Mouse (Mus musculus) liver, embryonic 12.5 days (tissue): ENCODE data around the gene Tifa. TPM values are rescaled to one million over a fixed set of nuclear protein-coding genes. Genes with fewer than 3 reads are reported as not detected.

ENCODE experiments used
- ATAC-seq: fragments of 200-750 bp; cut with Nextera tagmentation; 2 replicates; pipeline ENCODE4 v1.8.0; 2017; ENCODE audit warnings: moderate number of reproducible peaks, mild to moderate bottlenecking, moderate library complexity
- H3K27ac ChIP-seq: fragments of 300-500 bp; sonication (generic); 2 replicates; pipeline ENCODE4 v1.5.1; 2016; ENCODE audit warnings: mild to moderate bottlenecking
- H3K27me3 ChIP-seq: fragments of 300-500 bp; sonication (generic); replicated peaks from 2 replicates; pipeline ENCODE4 v1.6.1; 2016; ENCODE audit warnings: mild to moderate bottlenecking, moderate library complexity
- H3K36me3 ChIP-seq: fragments of 300-500 bp; sonication (generic); 2 replicates; pipeline ENCODE4 v1.6.1; 2016; ENCODE audit warnings: mild to moderate bottlenecking, moderate library complexity
- H3K4me1 ChIP-seq: fragments of 300-500 bp; sonication (generic); 2 replicates; pipeline ENCODE4 v1.6.1; 2016
- H3K4me2 ChIP-seq: fragments of 300-500 bp; sonication (generic); 2 replicates; pipeline ENCODE4 v1.6.1; 2016; ENCODE audit warnings: mild to moderate bottlenecking, moderate library complexity
- H3K4me3 ChIP-seq: fragments of 300-500 bp; sonication (generic); 2 replicates; pipeline ENCODE4 v1.5.1; 2016; ENCODE audit warnings: mild to moderate bottlenecking, moderate library complexity
- H3K9ac ChIP-seq: fragments of 300-500 bp; sonication (generic); 2 replicates; pipeline ENCODE4 v1.6.1; 2016; ENCODE audit warnings: mild to moderate bottlenecking, moderate library complexity
- H3K9me3 ChIP-seq: fragments of 300-500 bp; sonication (generic); replicated peaks from 2 replicates; pipeline ENCODE4 v1.6.1; 2016; ENCODE audit warnings: mild to moderate bottlenecking, moderate library complexity
- WGBS: fragments of 180-500 bp; shearing (Covaris S2); methylation state at CpG from one replicate; pipeline ENCODE4 v1.1.7; 2016; ENCODE audit not compliant: insufficient replicate concordance; 5-methylcytosine and 5-hydroxymethylcytosine counted together
- polyA plus RNA-seq: library from polyadenylated mRNA; unstranded; fragments of >200 nt; fragmentation: Nextera tagmentation; extraction: Ambion mirVana; gene quantifications from 2 replicates; pipeline ENCODE4 v1.2.1, GENCODE M21; 2016

The Tifa gene
- polyA plus RNA-seq, 1 experiment from 2014 or later, result 13.7 TPM

GRCm38 (mm10) chr3:127831079-127831478 lies 41.5 kb downstream of the Tifa start:
- Histone ChIP-seq H3K9me3 (no peaks in the 10 kb centered on the region), H3K36me3 (peaks cover 46% of the 10 kb centered on the region), H3K4me2 (no peak overlapping the region), H3K27ac (no peak overlapping the region), H3K9ac (no peak overlapping the region), H3K4me3 (no peak overlapping the region), H3K4me1 (peaks cover 26% of the 10 kb centered on the region), H3K27me3 (no peaks in the 10 kb centered on the region)
- 46% methylated on average over 6 of the region's 6 CpGs for WGBS
- ATAC-seq, result no peak

DNA sequence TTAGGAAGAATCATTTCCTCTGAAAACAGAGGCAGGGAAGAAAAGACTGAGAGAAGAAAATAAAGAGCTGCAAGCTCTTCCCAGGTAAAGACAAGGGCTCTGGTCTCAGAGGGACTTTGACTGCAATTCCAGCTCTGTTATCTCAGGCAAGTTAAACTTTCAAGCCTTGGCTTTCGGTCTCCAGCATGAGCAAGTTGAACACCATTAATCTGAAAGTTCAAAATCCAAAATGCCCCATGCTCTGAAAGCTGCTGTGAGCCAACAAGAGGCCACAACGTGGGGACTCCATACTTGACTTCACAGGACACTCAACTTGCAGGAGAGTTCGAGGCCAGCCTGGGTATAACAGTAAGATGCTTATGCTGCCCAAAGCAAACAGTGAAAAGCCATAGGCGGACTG lies 44.4 kb downstream of the Tifa start:
- 75% methylated on average over 4 of the region's 4 CpGs for WGBS
- no peak overlapping the region for H3K27ac ChIP-seq
- no peaks in the 10 kb centered on the region for H3K9me3 ChIP-seq
- no peak overlapping the region for H3K4me2 ChIP-seq
- H3K4me3 ChIP-seq, result no peak overlapping the region
- ATAC-seq, result no peak
- no peak overlapping the region for H3K9ac ChIP-seq
- peaks cover 46% of the 10 kb centered on the region for H3K4me1 ChIP-seq
- H3K36me3 ChIP-seq, result peaks cover 38% of the 10 kb centered on the region
- no peaks in the 10 kb centered on the region for H3K27me3 ChIP-seq

DNA sequence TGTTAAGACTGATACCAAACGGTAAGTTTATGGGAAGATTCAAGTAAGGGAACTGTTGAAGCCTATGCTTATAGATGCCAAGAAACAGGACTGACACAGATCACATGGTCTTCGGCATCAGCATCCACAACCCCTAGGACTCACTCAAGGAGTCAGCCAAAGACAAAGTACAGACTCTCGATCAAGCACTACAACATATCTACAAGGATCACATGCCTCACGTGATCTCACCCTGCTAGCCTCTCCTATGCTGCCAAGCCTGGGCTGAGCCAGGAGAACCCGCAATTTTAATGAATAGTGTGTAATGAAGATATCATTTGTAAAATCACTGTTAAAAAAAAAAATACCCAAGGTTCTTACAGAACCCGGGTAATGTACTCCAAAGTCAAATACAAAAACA lies 46.0 kb downstream of the Tifa start:
- Histone ChIP-seq H3K9ac (no peak overlapping the region), H3K4me1 (peaks cover 49% of the 10 kb centered on the region), H3K27me3 (no peaks in the 10 kb centered on the region), H3K4me2 (peak overlapping the region; percentile 85), H3K36me3 (peaks cover 34% of the 10 kb centered on the region), H3K4me3 (peak overlapping the region; percentile 95), H3K9me3 (no peaks in the 10 kb centered on the region), H3K27ac (no peak overlapping the region)
- WGBS, result 60% methylated on average over 6 of the region's 6 CpGs
- ATAC-seq, result no peak

- H3K4me2 ChIP-seq, result peak overlapping the region; percentile 85
- H3K4me1 ChIP-seq, result peaks cover 44% of the 10 kb centered on the region
- peak overlapping the region; percentile 95 for H3K4me3 ChIP-seq
- ATAC-seq, result peak; percentile 55
- H3K27ac ChIP-seq, result peak overlapping the region; percentile 97
- H3K27me3 ChIP-seq, result 0 out of 2 replicates have a peak, but pooled peaks cover 3% of the 10 kb centered on the region
- H3K9me3 ChIP-seq, result no peaks in the 10 kb centered on the region
- peak overlapping the region; percentile 92 for H3K9ac ChIP-seq
- peaks cover 24% of the 10 kb centered on the region for H3K36me3 ChIP-seq
- WGBS, result 1% methylated on average over 17 of the region's 17 CpGs
Observed at GRCm38 (mm10) chr3:127836798-127837153, 47.2 kb downstream of the Tifa start.

DNA sequence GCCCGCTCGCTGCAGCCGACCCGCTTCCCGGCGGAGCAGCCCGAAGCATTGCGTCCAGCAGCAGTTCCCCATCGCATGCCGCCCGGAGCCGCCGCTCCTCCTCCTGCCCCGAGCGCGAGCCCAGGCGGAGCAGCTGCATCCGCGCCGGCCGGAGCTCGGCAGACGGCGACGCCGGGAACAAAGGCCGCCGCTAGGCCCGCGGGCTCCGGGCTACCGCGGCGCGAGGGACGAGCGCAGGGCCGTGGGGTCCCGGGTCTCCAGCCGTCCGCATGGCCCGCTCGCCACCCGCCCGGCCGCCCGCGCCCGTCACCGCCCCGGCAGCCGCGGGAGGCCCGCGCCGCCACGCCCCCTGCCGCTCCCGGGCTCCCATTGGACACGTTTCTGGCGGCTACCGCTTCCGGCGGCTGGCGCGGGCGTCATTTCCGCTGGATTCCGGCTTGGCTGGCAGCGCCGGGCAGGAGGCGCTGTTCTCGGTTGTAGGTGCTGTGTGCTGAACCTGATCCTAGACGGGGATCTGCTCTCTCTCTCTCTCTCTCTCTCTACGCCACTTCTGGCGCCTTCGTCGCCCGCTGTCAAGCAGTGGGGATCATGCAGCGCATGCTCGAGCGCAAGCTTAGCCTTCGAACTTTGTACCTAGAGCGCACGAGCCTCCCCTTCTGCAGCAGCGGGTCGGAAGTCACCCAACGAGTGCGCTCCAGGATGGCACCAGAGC lies 47.7 kb downstream of the Tifa start, which contains the start of gene Ap1ar:
Gene Ap1ar, minus strand, starts transcription at position 370 of the 712 bp plus-strand sequence.
- Histone ChIP-seq H3K4me2 (peak within 1 kb of the TSS; percentile 85), H3K9me3 (no peaks in the 10 kb centered on the region), H3K27me3 (peaks cover 3% of the 10 kb centered on the region; the same call in 1 of the 2 replicates), H3K9ac (peak within 1 kb of the TSS; percentile 92), H3K4me3 (peak within 1 kb of the TSS; percentile 95), H3K36me3 (peaks cover 20% of the 10 kb centered on the region), H3K4me1 (peaks cover 44% of the 10 kb centered on the region), H3K27ac (peak within 1 kb of the TSS; percentile 97)
- peak; percentile 95 for ATAC-seq
- under 1% methylated on average over 72 of the region's 89 CpGs for WGBS

GRCm38 (mm10) chr3:127837972-127838644 lies 48.5 kb downstream of the Tifa start:
- Histone ChIP-seq H3K9me3 (no peaks in the 10 kb centered on the region), H3K27ac (peak overlapping the region; percentile 97), H3K27me3 (peaks cover 3% of the 10 kb centered on the region; the same call in 1 of the 2 replicates), H3K4me3 (peak overlapping the region; percentile 95), H3K4me2 (peak overlapping the region; percentile 85), H3K36me3 (peaks cover 12% of the 10 kb centered on the region), H3K4me1 (peaks cover 47% of the 10 kb centered on the region), H3K9ac (peak overlapping the region; percentile 92)
- 21% methylated on average over 8 of the region's 8 CpGs for WGBS
- ATAC-seq, result peak; percentile 10; the same call in 1 of the 2 replicates

DNA sequence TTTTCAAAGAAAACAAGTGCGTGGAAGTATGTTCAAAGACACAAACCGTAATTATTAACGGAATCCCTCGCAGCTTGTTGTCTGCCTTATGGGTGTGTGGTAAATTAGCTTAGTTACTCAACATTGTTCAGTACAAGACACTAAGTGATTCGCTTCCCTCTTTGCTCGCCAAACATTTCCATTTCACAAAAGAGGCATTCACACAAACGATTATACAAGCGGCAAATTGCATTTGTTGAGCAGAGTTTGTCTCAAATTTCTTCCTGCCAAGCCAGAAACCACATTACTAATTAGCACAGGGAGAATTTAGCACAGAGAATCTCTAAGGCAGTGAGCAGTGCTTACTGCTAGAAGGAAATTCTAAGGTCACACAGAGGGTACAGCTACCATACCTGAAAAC lies 52.3 kb downstream of the Tifa start:
- Histone ChIP-seq H3K27me3 (peaks cover 13% of the 10 kb centered on the region), H3K9me3 (no peaks in the 10 kb centered on the region), H3K27ac (no peak overlapping the region), H3K36me3 (no peaks in the 10 kb centered on the region), H3K4me3 (no peak overlapping the region), H3K4me1 (peaks cover 27% of the 10 kb centered on the region), H3K9ac (no peak overlapping the region), H3K4me2 (no peak overlapping the region)
- ATAC-seq, result no peak
- 78% methylated on average over 8 of the region's 8 CpGs for WGBS

DNA sequence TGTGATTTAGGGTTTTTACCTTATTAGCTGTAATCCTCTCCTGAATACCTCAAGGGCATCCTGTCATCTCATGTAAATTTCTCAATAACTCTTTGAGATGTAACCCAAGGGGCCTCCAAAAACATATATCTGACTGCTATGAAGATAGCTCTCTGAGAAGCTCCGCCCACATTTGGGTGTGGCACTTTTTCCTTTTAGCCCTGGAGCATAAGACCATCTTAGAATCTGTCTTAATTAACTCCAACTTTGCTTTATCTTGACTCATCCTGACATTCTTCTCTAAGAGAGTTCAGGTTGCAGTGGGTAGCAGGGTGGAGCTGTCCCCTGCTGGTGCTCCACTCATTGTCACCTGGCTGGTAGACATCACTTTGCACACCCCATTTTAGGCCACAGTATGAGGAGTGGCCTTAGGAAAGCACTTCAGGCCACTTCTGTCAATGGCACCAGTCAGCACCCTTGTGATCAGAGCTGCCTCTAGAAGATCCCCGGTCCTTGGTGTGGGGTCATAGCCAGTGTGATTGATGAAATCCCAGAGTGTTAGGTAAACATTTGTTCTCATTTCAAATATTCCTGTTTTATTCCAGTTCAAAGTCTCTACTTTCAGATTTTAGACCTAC lies 53.8 kb downstream of the Tifa start:
- WGBS, result 57% methylated on average over 2 of the region's 2 CpGs
- Histone ChIP-seq H3K9ac (no peak overlapping the region), H3K36me3 (no peaks in the 10 kb centered on the region), H3K4me2 (no peak overlapping the region), H3K4me1 (peaks cover 29% of the 10 kb centered on the region), H3K27me3 (peaks cover 13% of the 10 kb centered on the region), H3K9me3 (no peaks in the 10 kb centered on the region), H3K27ac (no peak overlapping the region), H3K4me3 (no peak overlapping the region)
- ATAC-seq, result peak; percentile 74

DNA sequence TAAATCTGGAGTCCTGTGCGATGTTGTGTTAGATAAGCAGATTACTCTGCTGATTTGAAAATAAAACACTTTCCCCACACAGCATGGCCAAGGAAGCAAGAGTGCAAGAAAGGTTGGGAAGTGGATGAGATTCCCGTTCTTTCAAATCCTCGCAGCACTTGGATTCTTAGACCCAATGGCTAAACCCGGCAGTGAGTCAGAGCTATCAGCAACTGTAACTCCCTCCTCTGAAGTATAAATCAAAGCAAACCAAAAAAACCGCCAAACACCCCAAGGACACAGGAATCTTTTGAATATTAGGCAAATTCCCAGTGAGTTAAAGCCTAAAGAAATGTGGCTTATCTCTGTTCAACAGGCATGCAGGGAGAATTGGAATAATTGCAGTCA lies 54.3 kb downstream of the Tifa start:
- H3K36me3 ChIP-seq, result no peaks in the 10 kb centered on the region
- peaks cover 13% of the 10 kb centered on the region for H3K27me3 ChIP-seq
- 70% methylated on average over 5 of the region's 5 CpGs for WGBS
- no peaks in the 10 kb centered on the region for H3K9me3 ChIP-seq
- no peak for ATAC-seq
- H3K27ac ChIP-seq, result no peak overlapping the region
- no peak overlapping the region for H3K4me2 ChIP-seq
- H3K9ac ChIP-seq, result no peak overlapping the region
- no peak overlapping the region for H3K4me3 ChIP-seq
- peaks cover 29% of the 10 kb centered on the region for H3K4me1 ChIP-seq

DNA sequence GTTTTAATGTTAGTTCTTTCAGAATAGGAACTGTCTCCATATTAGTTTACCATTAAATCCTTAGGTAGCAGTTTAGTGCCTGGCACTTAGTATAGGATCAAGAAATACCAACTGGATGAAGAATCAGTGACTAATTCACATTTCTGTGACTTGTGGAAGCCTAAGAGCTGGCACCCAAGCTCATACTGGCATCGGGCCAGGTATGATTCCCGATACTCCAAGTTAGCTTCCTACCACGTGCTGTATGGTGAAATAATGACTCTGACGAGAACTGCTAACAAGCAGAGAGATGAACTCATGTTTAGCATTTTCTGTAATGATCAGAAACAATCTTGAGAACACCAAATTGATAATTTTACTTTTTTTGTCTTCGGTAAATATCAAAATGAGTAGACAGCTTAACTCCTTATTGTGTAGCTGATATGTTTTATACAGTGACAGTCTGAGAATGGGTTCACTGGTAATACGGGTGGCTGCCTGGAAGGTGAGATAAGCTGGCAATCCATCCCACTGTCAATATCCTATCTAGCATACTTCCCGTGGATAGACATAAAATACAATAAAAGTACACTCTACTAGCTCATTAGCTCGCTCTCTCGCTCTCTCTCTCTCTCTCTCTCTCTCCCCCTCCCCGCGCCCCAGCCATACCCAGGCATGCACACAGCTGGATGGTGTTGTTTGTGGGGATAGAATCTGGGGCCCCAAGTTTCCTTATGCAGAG lies 58.6 kb downstream of the Tifa start:
- 61% methylated on average over 11 of the region's 11 CpGs for WGBS

DNA sequence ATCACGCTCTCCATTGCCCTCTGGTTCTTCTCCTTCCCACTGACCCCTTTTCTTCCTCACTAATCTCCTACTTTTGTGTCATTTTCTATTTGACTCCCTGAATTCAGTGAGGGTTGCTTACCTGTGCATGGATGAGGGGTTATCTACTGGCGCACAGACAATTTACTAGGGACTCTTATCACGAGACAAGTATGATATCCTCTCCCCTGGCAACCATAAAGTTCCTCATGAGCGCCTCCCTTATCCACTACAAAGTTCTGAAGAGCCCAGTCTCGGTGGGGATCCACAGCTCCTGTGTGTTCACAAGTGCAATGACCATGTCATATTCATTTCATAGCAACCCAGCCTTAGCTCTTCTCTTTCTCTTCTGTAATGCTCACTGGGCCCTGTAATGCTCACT lies 60.3 kb downstream of the Tifa start:
- H3K27ac ChIP-seq, result peak overlapping the region; percentile 53; the same call in 1 of the 2 replicates
- 28% methylated on average over 5 of the region's 5 CpGs for WGBS

More for the DNA sequence above, 58.6 kb downstream of the Tifa start:
- no peaks in the 10 kb centered on the region for H3K36me3 ChIP-seq
- H3K4me3 ChIP-seq, result no peak overlapping the region
- no peaks in the 10 kb centered on the region for H3K9me3 ChIP-seq
- H3K27ac ChIP-seq, result 0 out of 2 replicates have a peak overlapping the region, but pooled peaks have one; percentile 25
- H3K9ac ChIP-seq, result no peak overlapping the region
- ATAC-seq, result peak; percentile 72
- H3K4me1 ChIP-seq, result peaks cover 54% of the 10 kb centered on the region
- H3K4me2 ChIP-seq, result peak overlapping the region; percentile 37; the same call in 1 of the 2 replicates
- peaks cover 10% of the 10 kb centered on the region for H3K27me3 ChIP-seq

More for the DNA sequence above, 60.3 kb downstream of the Tifa start:
- peak; percentile 82 for ATAC-seq
- peaks cover 3% of the 10 kb centered on the region; the same call in 1 of the 2 replicates for H3K27me3 ChIP-seq
- H3K4me2 ChIP-seq, result peak overlapping the region; percentile 32
- peak overlapping the region; percentile 15; the same call in 1 of the 2 replicates for H3K9ac ChIP-seq
- H3K36me3 ChIP-seq, result no peaks in the 10 kb centered on the region
- no peak overlapping the region for H3K4me3 ChIP-seq
- H3K4me1 ChIP-seq, result peaks cover 50% of the 10 kb centered on the region
- no peaks in the 10 kb centered on the region for H3K9me3 ChIP-seq
